Mouse (Mus musculus) heart, postnatal 14 days (tissue): ENCODE measurements at regions not wholly inside any gene's neighbourhood (a gene's known extent, or its start where the extent isn't known, plus 50 kb on each side); places are given as distances from the start of the nearest gene placed in this dataset.
A peak's percentile ranks its signal among the peaks of the same experiment; 100 is the strongest.
"Not testable (repeated sequence)": the region's sequence is repeated elsewhere in the genome, so short reads cannot be mapped to it uniquely, and the experiment has no call there.

Experiments used
- DNase-seq, 2 experiments: peaks; one replicate each; pipeline ENCODE4 v3.0.0; 2021 to 2022
- intact Hi-C: fragments of 180-260 bp; cut with DNase I; formaldehyde crosslinking; loops from one replicate; pipeline ENCODE4 v1.15.1; 2025

DNA sequence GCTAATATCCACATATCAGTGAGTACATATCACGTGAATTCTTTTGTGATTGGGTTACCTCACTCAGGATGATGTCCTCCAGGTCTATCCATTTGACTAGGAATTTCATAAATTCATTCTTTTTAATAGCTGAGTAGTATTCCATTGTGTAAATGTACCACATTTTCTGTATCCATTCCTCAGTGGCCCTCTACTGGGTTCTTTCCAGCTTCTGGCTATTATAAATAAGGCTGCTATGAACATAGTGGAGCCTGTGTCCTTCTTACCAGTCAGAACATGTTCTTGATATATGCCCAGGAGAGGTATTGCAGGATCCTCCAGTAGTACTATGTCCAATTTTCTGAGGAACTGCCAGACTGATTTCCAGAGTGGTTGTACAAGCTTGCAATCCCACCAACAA is 884.0 kb upstream of the Lrrc4c start:
- DNase-seq, intact Hi-C loops: not testable (repeated sequence)

- intact Hi-C loops = no loop called here
- no peak for DNase-seq
Observed at GRCm38 (mm10) chr2:95440957-95441356, 877.0 kb upstream of the Lrrc4c start.

DNA sequence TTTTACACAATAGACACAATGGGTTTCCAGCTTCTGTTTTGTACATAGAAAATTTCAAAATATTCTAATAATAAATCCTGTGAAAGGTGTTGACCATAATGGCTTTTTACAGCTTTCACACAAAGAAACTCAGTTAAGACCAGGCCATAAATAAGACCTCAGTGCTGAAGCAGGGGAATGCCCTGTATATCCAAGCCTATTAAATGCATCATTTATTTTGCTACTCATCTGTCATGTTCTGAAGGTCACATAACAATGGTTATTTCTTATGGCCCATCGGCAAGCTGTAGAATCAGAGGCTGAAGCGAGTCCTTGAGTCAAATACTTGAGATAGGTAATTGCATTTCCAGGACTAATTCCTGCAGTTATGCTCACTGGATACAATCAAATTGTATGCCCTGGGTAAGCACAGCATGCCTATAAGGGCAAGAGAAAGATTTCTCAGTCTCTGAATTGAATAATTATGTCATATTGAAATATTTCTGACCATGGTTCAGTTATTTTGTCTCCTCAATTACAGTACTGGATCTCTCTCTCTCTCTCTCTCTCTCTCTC is 874.6 kb upstream of the Lrrc4c start:
- intact Hi-C loops = no loop called here
- no peak for DNase-seq

GRCm38 (mm10) chr2:95448897-95449296 is 869.1 kb upstream of the Lrrc4c start:
- no peak for DNase-seq

GRCm38 (mm10) chr2:95479827-95480226 is 838.1 kb upstream of the Lrrc4c start:
- intact Hi-C loops = no loop called here
- DNase-seq = no peak

More at GRCm38 (mm10) chr2:95448897-95449296, 869.1 kb upstream of the Lrrc4c start:
- intact Hi-C loops = no loop called here

GRCm38 (mm10) chr2:95483397-95483796 is 834.6 kb upstream of the Lrrc4c start:
- intact Hi-C loops = no loop called here
- no peak for DNase-seq

- intact Hi-C loops = no loop called here
- no peak for DNase-seq
Observed at GRCm38 (mm10) chr2:95487580-95488135, 830.3 kb upstream of the Lrrc4c start.

GRCm38 (mm10) chr2:95494026-95494697 is 823.8 kb upstream of the Lrrc4c start:
- DNase-seq = no peak
- intact Hi-C loops = no loop called here

GRCm38 (mm10) chr2:95494698-95495088 is 823.3 kb upstream of the Lrrc4c start:
- no peak for DNase-seq
- intact Hi-C loops = no loop called here

DNA sequence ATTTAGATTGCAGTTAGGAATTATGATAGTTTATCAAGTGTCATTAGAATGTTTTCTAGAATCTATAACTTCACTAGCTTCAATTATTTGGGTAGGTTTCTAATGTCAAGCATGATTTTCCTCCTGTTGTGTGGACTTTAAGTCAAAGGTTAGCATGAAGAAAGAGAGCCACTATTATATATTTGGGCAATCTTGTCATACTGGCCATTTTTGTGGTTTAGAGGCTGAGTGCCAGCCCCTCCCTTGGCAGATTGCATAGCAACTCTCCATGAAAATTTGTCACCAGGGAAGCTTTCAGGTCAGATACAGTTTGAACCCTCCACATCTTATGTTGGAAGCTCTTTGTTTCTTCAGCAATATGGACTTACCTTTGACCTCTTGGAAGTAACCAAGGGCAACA is 806.7 kb upstream of the Lrrc4c start:
- intact Hi-C loops = no loop called here
- DNase-seq = no peak

- DNase-seq = no peak
Observed at GRCm38 (mm10) chr2:95521624-95522023, 796.3 kb upstream of the Lrrc4c start.

GRCm38 (mm10) chr2:95524590-95525266 is 793.2 kb upstream of the Lrrc4c start:
- no peak for DNase-seq
- intact Hi-C loops = no loop called here

More at GRCm38 (mm10) chr2:95521624-95522023, 796.3 kb upstream of the Lrrc4c start:
- intact Hi-C loops = no loop called here

DNA sequence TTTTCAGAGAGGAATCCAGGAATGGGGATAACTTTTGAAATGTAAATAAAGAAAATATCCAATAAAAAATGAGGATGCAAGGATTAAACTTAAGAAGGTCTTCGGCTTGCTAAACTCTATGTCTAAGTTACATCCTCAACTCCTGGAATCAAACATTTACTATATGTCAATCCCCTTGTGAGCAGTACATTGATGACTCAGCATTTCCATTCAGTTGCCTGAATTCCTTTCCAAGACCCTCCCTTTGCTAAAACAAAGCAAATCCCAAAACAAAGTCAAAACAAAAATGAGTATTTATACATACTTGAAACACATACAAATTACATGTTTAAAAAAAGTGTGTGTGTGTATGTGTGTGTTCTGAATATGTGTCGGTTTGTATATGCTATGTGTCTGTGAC is 753.9 kb upstream of the Lrrc4c start:
- no peak for DNase-seq
- intact Hi-C loops = no loop called here

DNA sequence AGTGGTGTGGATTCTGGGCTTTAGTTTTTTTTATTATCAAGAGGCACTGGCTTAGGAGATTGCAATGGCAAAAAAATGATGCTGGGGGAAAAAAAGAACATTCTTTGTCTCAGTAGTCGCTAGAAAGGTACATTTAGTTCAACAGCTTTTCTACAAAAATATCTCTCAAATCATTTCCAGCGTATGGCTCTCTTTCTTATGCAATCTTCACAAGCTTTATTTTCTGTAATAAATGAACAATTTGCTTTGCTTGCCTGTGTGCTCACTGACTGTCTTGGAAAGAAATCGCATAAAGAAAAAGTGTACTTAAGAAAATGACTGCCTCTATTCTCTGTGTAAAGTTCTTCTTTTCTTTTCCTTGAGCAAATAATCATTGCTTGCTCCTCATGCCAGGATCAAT is 742.1 kb upstream of the Lrrc4c start:
- no peak for DNase-seq
- intact Hi-C loops = no loop called here

DNA sequence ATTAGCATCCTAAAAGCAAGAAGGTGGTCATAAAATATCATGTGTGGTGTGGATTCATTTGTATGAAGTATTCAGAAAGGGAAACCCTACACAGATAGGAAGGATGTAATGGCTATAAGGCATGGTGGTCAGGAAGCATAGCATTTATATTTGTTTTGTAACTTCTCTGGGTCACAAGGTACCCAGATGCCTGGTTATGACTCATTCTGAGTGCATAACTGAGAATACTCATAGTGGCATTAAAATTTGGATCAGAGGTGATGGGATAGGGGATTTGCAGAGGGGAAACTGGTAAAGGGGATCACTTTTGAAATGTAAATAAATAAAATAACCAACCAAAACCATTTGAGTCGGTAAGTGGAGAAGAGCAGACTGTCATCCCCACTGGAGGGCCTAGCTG is 738.8 kb upstream of the Lrrc4c start:
- intact Hi-C loops = no loop called here
- DNase-seq = no peak

DNA sequence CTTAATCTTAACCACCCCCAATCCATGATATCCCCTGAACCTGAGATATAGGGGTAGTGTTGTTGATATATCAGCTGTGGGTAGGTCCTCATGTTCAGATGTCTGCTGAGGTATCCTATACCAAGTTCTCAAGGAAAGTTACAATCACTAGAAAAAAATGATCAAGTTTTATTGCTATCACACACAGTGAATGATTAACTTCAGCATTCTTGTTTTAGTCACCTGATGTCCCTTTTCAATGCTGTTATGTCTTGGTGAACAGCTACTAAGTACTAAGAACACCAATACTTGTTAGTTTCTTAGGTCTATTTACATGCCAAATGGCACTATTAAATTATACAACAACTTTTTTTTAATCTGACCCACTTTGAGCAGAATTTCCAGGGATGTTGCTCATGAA is 732.0 kb upstream of the Lrrc4c start:
- no peak for DNase-seq
- intact Hi-C loops = no loop called here

- DNase-seq = no peak
- intact Hi-C loops = no loop called here
Observed at GRCm38 (mm10) chr2:95587044-95587443, 730.9 kb upstream of the Lrrc4c start.

DNA sequence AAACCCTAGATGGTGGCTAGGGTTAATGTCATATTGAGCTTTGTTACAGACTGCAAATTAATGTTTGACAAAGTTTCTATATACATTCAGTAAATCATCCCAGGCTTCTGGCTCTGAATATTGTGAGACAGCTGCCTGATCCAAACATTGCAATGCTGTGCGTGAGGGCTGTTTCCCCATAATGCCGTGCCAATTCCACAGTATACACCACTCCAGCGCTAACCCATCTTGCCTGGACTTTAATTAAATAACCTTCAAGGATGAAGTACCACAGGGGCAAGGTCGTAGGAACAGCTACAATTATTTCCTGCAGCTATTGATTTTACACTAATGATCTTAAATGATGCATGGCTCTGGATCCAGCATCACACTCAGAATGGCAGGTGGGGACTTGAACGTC is 704.6 kb upstream of the Lrrc4c start:
- DNase-seq = no peak
- intact Hi-C loops = no loop called here

- no peak for DNase-seq
- intact Hi-C loops = no loop called here
Observed at GRCm38 (mm10) chr2:95637533-95637932, 680.4 kb upstream of the Lrrc4c start.

GRCm38 (mm10) chr2:95674347-95674746 is 643.6 kb upstream of the Lrrc4c start:
- DNase-seq = peak in 1 of 2 experiments; percentile 1
- intact Hi-C loops = no loop called here

- intact Hi-C loops = no loop called here
- DNase-seq = no peak
Observed at GRCm38 (mm10) chr2:95715355-95715754, 602.6 kb upstream of the Lrrc4c start.
